Mouse (Mus musculus) intestine, embryonic 14.5 days (tissue): ENCODE data around the gene Wdr59. TPM values are rescaled to one million over a fixed set of nuclear protein-coding genes. Genes with fewer than 3 reads are reported as not detected.

Experiments used
- ATAC-seq: fragments of 200-750 bp; cut with Nextera tagmentation; replicated peaks from 2 replicates; pipeline ENCODE4 v1.8.0; 2017; ENCODE audit warnings: low read depth, moderate number of reproducible peaks, moderate TSS enrichment, moderate library complexity; ENCODE audit not compliant: low FRiP score, low TSS enrichment
- DNase-seq: peaks from one replicate; pipeline ENCODE4 v3.0.0-alpha.2; 2018; ENCODE audit warnings: low spot score
- H3K27ac ChIP-seq: fragments of 300-500 bp; sonication (generic); 2 replicates; pipeline ENCODE4 v1.5.1; 2014; ENCODE audit warnings: low read depth, mild to moderate bottlenecking, control low read depth
- H3K27me3 ChIP-seq: fragments of 300-500 bp; sonication (generic); replicated peaks from 2 replicates; pipeline ENCODE4 v1.6.1; 2014; ENCODE audit warnings: low read length, control low read depth; ENCODE audit not compliant: control insufficient read depth, insufficient read depth
- H3K36me3 ChIP-seq: fragments of 300-500 bp; sonication (generic); 2 replicates; pipeline ENCODE4 v1.6.1; 2014; ENCODE audit warnings: low read length, control low read depth; ENCODE audit not compliant: control insufficient read depth, insufficient read depth
- H3K4me1 ChIP-seq: fragments of 300-500 bp; sonication (generic); replicated peaks from 2 replicates; pipeline ENCODE4 v1.6.1; 2014; ENCODE audit warnings: low read length, control low read depth, mixed read lengths; ENCODE audit not compliant: control insufficient read depth, insufficient read depth
- H3K4me2 ChIP-seq: fragments of 300-500 bp; sonication (generic); 2 replicates; pipeline ENCODE4 v1.6.1; 2014; ENCODE audit warnings: low read length
- H3K4me3 ChIP-seq: fragments of 300-500 bp; sonication (generic); 2 replicates; pipeline ENCODE4 v1.5.1; 2014; ENCODE audit warnings: low read depth, low read length, control low read depth, mixed read lengths
- H3K9ac ChIP-seq: fragments of 300-500 bp; sonication (generic); 2 replicates; pipeline ENCODE4 v1.6.1; 2014; ENCODE audit warnings: mild to moderate bottlenecking, low read length
- H3K9me3 ChIP-seq: fragments of 300-500 bp; sonication (generic); 2 replicates; pipeline ENCODE4 v1.6.1; 2016; ENCODE audit warnings: low read length, control low read depth; ENCODE audit not compliant: control insufficient read depth
- WGBS: fragments of 180-500 bp; shearing (Covaris S2); extraction: QIAGEN DNeasy Blood & Tissue Kit; methylation state at CpG from one replicate; pipeline ENCODE4 v1.1.7; 2014; 5-methylcytosine and 5-hydroxymethylcytosine counted together
- polyA plus RNA-seq: library from polyadenylated mRNA; unstranded; fragments of >200 nt; fragmentation: Nextera tagmentation; extraction: Ambion mirVana; gene quantifications from 2 replicates; pipeline ENCODE4 v1.2.1, GENCODE M21; 2014

Wdr59 gene
- polyA plus RNA-seq, 1 experiment from 2014 or later = 5.2 TPM

GRCm38 (mm10) chr8:111563687-111564086 is 41.8 kb upstream of the Wdr59 start:
- 83% methylated on average over 4 of the region's 4 CpGs for WGBS
- no peaks in the 10 kb centered on the region for H3K9me3 ChIP-seq

GRCm38 (mm10) chr8:111563075-111563474 is 41.2 kb upstream of the Wdr59 start:
- Histone ChIP-seq H3K27ac (no peak overlapping the region), H3K27me3 (no peaks in the 10 kb centered on the region), H3K4me1 (peaks cover 34% of the 10 kb centered on the region), H3K4me3 (no peak overlapping the region), H3K9me3 (no peaks in the 10 kb centered on the region), H3K36me3 (no peaks in the 10 kb centered on the region), H3K4me2 (no peak overlapping the region), H3K9ac (no peak overlapping the region)
- 92% methylated on average over 5 of the region's 5 CpGs for WGBS
- ATAC-seq = no peak
- DNase-seq = no peak

More at GRCm38 (mm10) chr8:111563687-111564086, 41.8 kb upstream of the Wdr59 start:
- H3K36me3 ChIP-seq = no peaks in the 10 kb centered on the region
- peaks cover 32% of the 10 kb centered on the region for H3K4me1 ChIP-seq
- ATAC-seq (no peak), DNase-seq (no peak)
- H3K4me2 ChIP-seq = no peak overlapping the region
- H3K27ac ChIP-seq = no peak overlapping the region
- no peaks in the 10 kb centered on the region for H3K27me3 ChIP-seq
- no peak overlapping the region for H3K4me3 ChIP-seq
- no peak overlapping the region for H3K9ac ChIP-seq

GRCm38 (mm10) chr8:111562274-111562803 is 40.4 kb upstream of the Wdr59 start:
- H3K9me3 ChIP-seq = no peaks in the 10 kb centered on the region
- H3K36me3 ChIP-seq = no peaks in the 10 kb centered on the region
- no peak overlapping the region for H3K9ac ChIP-seq
- no peaks in the 10 kb centered on the region for H3K27me3 ChIP-seq
- no peak overlapping the region for H3K27ac ChIP-seq
- H3K4me3 ChIP-seq = no peak overlapping the region
- no peak for ATAC-seq
- 90% methylated on average over 5 of the region's 5 CpGs for WGBS
- H3K4me1 ChIP-seq = peaks cover 27% of the 10 kb centered on the region
- DNase-seq = no peak
- H3K4me2 ChIP-seq = no peak overlapping the region

GRCm38 (mm10) chr8:111561824-111562223 is 39.9 kb upstream of the Wdr59 start:
- no peaks in the 10 kb centered on the region for H3K27me3 ChIP-seq
- H3K4me3 ChIP-seq = no peak overlapping the region
- no peak overlapping the region for H3K9ac ChIP-seq
- no peaks in the 10 kb centered on the region for H3K9me3 ChIP-seq
- 85% methylated on average over 4 of the region's 4 CpGs for WGBS
- H3K4me2 ChIP-seq = no peak overlapping the region
- ATAC-seq = no peak
- peaks cover 25% of the 10 kb centered on the region for H3K4me1 ChIP-seq
- H3K36me3 ChIP-seq = no peaks in the 10 kb centered on the region
- H3K27ac ChIP-seq = no peak overlapping the region
- DNase-seq = no peak

GRCm38 (mm10) chr8:111551511-111552130 is 29.7 kb upstream of the Wdr59 start:
- H3K9me3 ChIP-seq = no peaks in the 10 kb centered on the region
- no peak for ATAC-seq
- H3K4me3 ChIP-seq = no peak overlapping the region
- no peaks in the 10 kb centered on the region for H3K27me3 ChIP-seq
- H3K4me1 ChIP-seq = peaks cover 5% of the 10 kb centered on the region; the same call in 1 of the 2 replicates
- peaks cover 3% of the 10 kb centered on the region; the same call in 1 of the 2 replicates for H3K36me3 ChIP-seq
- whole genome bisulfite sequencing = 81% methylated on average over 8 of the region's 8 CpGs
- H3K4me2 ChIP-seq = no peak overlapping the region
- H3K27ac ChIP-seq = no peak overlapping the region
- DNase-seq = no peak
- no peak overlapping the region for H3K9ac ChIP-seq

- no peak overlapping the region for H3K9ac ChIP-seq
- H3K27me3 ChIP-seq = no peaks in the 10 kb centered on the region
- H3K9me3 ChIP-seq = no peaks in the 10 kb centered on the region
- peaks cover 8% of the 10 kb centered on the region; the same call in 1 of the 2 replicates for H3K4me1 ChIP-seq
- H3K4me3 ChIP-seq = no peak overlapping the region
- DNase-seq (no peak), ATAC-seq (no peak)
- H3K36me3 ChIP-seq = peaks cover 3% of the 10 kb centered on the region; the same call in 1 of the 2 replicates
- 74% methylated on average over 9 of the region's 9 CpGs for WGBS
- H3K27ac ChIP-seq = 0 out of 2 replicates have a peak overlapping the region, but pooled peaks have one; percentile 24
- no peak overlapping the region for H3K4me2 ChIP-seq
Measured at GRCm38 (mm10) chr8:111550002-111550870, 28.3 kb upstream of the Wdr59 start.

GRCm38 (mm10) chr8:111548201-111548600 is 26.3 kb upstream of the Wdr59 start:
- no peak for ATAC-seq

GRCm38 (mm10) chr8:111547144-111547543 is 25.3 kb upstream of the Wdr59 start:
- Histone ChIP-seq H3K4me2 (no peak overlapping the region), H3K4me3 (no peak overlapping the region), H3K4me1 (peaks cover 8% of the 10 kb centered on the region; the same call in 1 of the 2 replicates), H3K9me3 (peaks cover 2% of the 10 kb centered on the region; the same call in 1 of the 2 replicates), H3K27ac (no peak overlapping the region), H3K9ac (no peak overlapping the region), H3K36me3 (peaks cover 3% of the 10 kb centered on the region; the same call in 1 of the 2 replicates), H3K27me3 (no peaks in the 10 kb centered on the region)
- ATAC-seq (no peak), DNase-seq (no peak)
- 87% methylated on average over 3 of the region's 3 CpGs for WGBS

More at GRCm38 (mm10) chr8:111548201-111548600, 26.3 kb upstream of the Wdr59 start:
- Histone ChIP-seq H3K4me2 (no peak overlapping the region), H3K9me3 (peaks cover 2% of the 10 kb centered on the region; the same call in 1 of the 2 replicates), H3K27ac (no peak overlapping the region), H3K4me1 (peaks cover 8% of the 10 kb centered on the region; the same call in 1 of the 2 replicates), H3K4me3 (no peak overlapping the region), H3K27me3 (no peaks in the 10 kb centered on the region), H3K9ac (no peak overlapping the region), H3K36me3 (peaks cover 3% of the 10 kb centered on the region; the same call in 1 of the 2 replicates)
- DNase-seq = no peak
- WGBS = 83% methylated on average over 6 of the region's 6 CpGs
